Mouse (Mus musculus) myocyte (in vitro differentiated cells): Measurements from ENCODE around the gene Hnrnpu.

Experiments used
- CEBPB ChIP-seq: IDR thresholded peaks from 2 replicates; pipeline ENCODE4 v1.6.1; 2011; ENCODE audit warnings: mild to moderate bottlenecking, moderate library complexity; ENCODE audit not compliant: poor library complexity, insufficient read depth, severe bottlenecking
- POLR2A ChIP-seq: IDR thresholded peaks from one replicate; pipeline ENCODE4 v1.6.1; 2011; ENCODE audit warnings: low read depth, mild to moderate bottlenecking, control low read depth, moderate library complexity; ENCODE audit not compliant: insufficient read length

GRCm38 (mm10) chr1:178365171-178365570, 27.6 kb upstream of the Hnrnpu start:
- TF ChIP-seq POLR2A (no peak), CEBPB (no peak)
